Mouse (Mus musculus): Measurements from ENCODE around the gene Cebpg.
A peak's percentile ranks its signal among the peaks of the same experiment; 100 is the strongest.

Cebpg gene

DNA sequence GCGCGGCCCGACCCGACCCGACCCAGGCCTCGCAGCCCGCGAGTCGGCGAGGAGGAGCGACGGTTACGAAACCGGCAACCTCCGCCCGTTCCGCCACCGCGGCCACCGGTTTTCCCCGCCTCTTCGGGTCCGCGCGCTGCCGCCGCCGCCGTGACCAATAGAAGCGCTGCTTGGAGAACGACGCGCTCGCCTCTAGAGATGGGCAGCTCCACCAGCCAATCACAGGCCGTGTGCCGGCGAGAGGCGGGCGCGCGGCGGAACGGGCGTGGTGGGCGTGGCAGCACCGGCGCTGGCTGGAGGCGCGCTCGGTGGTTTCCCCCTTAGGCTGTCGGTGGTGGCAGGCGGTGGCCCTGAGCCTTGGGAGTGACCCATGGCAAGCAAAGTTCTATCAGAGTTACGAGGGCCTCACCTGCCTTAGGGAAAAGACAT, at the start of gene Cebpg:
Gene Cebpg (minus strand): TSS at position 138 of the 429 bp plus-strand sequence.
- peak; percentile 96 for DNase-seq (ENCODE audit: inconsistent ontology term)

DNA sequence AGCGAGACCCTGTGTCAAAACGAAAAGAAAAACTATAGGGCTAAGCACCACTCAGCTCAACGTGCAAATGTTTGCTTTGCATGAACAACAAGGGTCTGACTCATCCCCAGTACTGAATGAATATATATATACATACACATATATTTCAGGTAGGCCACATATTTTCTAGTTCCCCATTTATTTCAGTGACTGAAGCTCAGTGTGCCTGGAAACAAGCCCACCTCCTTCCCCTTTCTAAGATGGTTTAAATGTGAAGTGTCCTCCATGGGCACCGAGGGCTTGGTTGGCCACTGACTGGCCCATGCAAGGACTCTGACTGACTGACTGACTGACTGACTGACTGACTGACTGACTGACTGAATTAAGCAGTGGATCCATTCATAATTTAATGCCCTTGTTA, 43.2 kb upstream of the Cebpg start:
- DNase-seq (ENCODE audit: inconsistent ontology term): no peak

DNA sequence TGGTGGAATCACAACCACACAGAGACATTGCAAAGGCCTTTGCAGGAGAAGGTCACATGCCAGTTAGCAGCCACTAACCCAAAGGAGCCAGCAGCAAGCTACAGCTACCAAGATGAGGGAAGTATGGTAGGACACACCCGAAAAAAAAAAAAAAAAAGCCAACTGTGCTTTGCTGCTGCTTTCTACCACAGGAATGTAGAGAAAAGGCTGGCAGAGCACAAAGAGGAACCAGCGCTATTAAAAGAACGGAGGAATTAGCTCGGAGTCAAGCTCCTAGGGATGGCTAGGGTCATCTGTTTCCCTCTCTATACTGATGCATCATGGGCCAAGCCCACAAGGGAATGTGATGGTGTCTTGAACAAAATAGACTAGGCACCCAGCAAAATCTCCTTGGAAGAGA, 42.4 kb upstream of the Cebpg start:
- DNase-seq (ENCODE audit: inconsistent ontology term): no peak

DNA sequence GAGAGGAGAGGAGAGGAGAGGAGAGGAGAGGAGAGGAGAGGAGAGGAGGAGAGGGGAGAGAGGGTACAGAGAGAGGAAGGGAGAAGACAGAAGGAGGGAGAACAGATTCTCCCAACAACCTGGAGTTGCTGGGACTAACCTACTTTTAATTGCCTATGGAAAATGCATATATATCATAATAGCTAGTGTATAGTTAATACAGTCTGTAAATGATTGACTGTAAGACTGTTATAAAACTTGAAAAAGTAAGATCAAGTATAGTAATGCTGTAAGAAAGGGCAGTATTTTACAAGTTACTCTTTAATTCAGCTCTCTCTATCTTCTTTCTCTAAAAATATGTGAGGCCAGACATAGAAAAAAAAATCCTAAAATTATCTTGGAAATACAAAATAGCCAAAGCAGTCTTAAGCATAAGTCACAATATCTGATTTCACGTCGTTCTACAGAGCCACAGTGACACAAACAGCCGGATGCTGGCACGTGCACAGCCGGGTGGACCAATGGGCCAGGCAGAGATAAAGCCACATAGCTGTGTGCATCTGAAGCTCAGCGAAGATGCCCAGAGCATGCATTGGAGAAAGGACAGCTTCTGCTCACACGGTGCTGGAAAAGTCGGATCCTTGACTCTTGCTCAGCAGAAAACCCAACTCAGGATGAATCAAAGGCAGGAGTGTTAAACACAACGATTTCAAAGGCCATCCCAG, 38.8 kb upstream of the Cebpg start:
- DNase-seq (ENCODE audit: inconsistent ontology term): no peak

DNA sequence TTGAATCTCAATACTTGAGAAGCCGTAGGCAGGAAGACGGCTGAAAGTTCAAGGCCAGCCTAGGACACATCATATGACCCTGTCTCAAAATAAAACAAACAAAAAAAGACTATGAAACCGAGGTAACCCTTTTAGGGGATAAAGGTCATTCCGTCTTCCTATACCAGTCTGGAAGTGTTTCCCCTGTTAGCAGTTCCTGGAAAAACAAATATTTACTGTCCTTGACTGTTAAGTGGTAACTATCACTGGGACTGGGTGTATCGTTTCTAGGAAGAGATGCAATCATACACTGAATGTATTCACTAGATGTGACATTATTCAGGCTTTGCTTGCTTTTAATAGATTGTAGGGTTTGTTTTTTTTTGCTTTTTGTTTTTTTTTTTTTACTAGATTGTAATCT, 34.2 kb upstream of the Cebpg start:
- DNase-seq (ENCODE audit: inconsistent ontology term): no peak

DNA sequence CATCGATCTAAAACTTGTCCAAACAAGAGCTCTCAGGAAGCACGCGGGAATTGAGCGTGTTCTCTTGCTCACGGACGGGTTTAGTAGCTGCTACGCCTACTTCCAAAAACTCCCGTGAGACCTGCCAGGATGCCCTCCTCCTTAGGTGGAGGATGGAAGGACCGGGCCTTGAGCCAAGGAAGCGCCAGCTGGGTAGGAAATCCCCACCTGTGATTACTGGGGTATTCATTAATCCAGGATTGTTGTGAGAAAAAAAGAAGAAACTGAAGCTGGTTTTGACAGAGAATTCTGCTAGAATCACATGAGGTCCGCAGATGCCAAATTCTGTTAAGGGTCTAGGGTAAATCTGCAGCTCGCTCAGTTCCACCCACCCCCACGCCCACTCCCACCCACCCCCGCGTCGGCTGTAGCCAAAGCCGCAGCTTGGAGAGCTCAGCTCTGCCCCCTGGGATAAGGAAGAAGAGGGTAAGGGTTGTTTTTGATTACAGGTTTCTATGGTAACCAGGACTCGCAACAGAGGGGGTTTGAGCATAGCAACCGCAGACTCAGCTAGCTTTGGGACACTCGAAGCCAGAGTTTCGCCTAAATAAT, 30.0 kb upstream of the Cebpg start:
- DNase-seq (ENCODE audit: inconsistent ontology term): peak; percentile 52

DNA sequence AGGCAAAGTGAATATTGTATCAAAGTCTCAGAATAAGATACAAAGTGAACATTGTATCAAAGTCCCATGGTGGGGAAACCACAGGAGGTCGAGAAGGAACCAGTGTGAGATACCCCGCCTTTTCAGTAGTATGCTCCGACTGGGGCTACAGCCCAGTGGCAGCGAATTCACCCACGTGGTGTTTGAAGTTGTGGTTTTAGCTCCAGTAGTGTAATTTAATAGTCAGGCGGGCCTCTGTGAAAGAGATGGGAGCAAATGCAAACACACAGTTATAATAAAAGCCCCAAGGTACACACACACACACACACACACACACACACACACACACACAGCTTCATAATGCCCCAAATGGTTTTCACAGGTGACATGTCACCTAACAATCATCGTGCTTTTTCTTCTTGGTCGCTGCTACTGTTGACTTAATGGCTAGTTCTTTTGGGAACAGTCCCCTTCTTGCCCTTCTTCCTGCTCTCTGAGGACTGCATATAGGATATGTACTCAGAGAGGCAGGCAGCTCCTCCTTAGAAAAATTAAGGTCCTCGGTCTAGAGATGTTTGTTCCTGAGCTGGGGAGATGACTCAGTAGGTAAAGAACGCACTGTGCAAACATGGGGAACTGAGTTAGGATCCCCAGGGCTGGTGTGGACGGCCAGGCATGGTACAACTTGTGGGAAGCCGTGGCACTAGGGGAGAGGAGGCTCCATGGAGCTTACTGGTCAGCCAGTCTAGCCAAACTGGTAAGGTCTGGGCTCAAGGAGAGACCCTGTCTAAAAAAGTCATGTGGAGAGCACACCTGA, 28.4 kb upstream of the Cebpg start:
- no peak for DNase-seq (ENCODE audit: inconsistent ontology term)

DNA sequence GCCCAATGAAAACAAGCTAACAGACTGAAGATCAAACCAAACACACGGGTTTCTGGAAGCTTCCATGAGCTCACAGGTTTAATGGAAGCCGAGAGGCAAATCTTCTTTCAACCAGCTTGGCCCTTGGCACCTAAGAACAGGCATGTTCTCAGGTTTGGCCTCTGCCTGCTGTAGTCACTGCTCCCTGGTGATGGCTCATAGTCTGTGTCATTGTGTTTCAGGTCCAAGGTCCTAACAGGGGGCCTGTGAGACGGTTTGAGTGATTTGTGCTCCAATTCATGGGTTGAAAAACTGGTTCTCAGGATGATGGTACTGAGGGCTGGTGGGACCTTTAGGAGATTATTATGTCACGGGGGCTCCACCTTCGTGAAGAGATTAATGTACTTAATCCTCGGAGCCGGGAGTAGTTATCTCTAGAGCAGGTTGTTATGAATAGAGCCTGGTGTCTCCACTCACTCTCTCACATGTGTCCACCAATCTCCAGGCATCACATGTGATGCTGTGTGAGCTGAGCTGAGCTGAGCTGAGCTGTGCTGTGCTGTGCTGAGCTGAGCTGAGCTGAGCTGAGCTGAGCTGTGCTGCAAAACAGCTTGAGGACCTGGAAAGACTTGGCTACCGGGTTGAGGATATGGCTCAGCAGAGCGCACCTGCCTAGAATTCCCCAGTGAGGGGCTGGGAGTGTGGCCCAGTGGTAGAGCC, 25.2 kb upstream of the Cebpg start:
- no peak for DNase-seq (ENCODE audit: inconsistent ontology term)

DNA sequence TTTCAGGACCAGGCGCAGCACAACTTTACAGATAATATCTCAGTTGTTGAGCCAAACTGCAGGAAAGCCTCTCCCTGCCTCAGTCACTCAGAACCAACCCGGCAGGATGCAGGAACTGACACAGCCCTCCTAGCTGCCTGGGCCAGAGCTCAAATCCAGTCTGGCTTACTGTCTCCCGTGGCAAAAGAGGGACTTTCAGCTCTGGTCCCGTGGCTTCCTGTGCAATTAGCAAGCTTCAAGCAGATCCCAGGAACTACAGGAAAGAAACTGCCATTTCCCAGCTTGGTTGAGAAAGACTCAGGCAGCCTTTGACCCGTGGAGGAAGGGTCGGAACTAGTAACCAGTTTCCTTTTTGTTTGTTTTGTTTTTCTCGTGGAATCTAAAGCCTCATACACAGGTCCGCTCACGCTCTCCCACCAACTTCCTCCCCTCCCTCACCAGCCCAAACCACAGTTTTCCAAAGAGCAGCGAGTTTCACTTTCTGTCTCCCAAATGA, 24.5 kb upstream of the Cebpg start:
- DNase-seq (ENCODE audit: inconsistent ontology term): peak; percentile 48

DNA sequence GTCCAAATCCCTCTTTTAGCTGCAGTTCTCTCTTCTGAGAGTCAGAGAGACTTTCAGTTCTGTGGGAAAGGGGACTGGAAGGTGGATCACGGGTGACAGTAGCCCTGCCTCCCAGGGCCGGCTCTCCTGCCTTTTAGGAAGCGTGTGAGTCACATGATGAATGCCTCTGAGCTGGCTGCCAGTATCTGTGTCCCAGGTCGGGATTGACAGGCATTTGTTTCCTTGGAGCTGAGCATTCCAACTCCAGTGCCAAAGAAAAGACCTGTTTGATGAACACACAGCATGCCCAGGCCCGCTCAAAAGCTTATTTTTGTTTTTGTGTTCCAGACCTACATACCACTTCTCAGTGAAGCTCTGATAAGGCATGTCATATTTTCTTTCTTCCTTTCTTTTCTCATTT, 20.3 kb upstream of the Cebpg start:
- DNase-seq (ENCODE audit: inconsistent ontology term): peak; percentile 68

DNA sequence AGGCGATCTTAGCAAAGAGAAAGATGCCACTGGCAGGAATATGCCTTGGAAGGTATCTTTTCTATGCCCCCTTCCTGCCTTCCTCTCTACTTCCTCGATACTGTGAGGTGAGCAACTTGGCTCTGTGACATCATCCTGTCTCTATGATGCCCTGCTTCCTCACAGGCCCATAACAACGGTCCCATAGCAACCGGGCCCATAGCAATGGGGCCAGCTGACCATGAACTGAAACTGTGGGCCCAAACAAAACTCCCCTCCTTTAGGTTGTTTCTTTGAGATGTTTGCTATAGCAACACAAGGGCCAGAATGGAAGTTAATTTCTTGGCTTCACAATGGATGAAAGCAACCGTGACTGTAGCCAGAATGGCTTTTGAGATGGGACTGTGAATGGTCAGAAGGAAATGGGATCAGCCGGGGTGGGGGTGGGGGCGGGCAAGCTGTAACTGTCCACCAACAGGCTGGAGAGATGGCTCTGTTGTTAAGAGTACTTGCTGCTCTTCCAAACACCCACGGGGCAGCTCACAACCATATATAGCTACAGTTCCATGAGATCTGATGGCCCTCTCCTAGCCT, 10.4 kb upstream of the Cebpg start:
- no peak for DNase-seq (ENCODE audit: inconsistent ontology term)

DNA sequence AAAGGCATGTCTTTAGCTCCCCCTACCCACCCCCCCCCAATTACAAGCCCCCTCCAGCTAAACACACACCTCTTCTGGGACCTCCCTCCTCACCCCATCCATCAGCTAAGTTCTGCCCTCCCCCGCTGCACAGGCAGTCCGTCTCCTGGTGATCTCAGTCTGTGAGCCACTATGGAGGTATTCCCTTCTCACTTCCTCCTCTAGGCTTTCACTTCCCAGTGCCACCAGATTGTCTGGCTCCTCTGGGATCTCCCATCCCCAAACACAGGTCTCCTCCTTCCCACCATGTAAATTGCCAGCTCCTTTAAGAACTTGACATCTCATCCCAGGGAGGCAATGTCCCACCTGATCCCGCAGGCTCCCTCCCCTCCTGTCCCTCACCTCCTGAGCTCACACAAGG, 9.6 kb upstream of the Cebpg start:
- DNase-seq (ENCODE audit: inconsistent ontology term): no peak

DNA sequence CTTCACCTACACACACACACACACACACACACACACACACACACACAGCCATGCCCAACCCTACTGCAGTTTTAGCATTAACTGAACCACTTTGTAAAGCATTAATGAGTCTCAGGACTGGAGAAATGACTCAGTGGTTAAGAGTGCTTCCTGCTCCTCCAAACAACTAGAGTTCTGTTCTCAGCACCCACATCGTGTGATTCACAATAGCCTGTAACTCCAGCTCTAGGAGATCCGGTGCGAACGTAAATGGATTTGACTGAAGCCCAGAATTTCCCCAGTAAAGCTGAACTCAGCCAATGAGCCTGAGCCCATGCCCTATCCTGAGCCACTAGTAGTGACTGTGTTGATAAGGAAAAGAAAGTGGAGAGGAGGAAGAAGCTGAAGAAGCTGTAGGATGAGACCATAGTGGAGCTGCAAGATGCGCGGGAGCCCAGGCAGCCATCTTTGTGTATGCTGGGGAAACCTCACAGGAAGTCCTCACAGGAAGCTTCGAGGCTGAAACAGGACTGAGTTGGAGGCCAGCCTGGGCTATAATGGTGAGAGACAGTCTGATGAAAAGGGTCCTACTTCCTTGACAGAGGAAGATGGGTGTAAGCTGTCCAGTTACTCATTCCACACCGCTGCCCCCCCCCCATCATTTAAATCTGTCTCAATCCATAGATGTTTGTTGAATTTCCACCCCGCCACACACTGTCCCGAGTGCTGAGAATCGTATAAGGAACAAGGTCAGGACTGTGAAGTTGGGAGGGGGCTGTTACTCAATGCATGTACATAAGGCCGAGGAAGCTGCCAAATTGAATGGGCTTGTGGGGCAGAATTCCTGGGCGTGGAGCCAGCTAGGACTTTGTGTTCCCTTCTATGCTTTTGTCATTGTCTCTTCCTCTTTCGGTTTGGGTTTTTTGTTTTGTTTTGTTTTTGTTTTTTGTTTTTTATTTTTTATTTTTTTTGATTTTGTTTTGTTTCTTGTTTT, 8.2 kb upstream of the Cebpg start:
- DNase-seq (ENCODE audit: inconsistent ontology term): peak; percentile 76

DNA sequence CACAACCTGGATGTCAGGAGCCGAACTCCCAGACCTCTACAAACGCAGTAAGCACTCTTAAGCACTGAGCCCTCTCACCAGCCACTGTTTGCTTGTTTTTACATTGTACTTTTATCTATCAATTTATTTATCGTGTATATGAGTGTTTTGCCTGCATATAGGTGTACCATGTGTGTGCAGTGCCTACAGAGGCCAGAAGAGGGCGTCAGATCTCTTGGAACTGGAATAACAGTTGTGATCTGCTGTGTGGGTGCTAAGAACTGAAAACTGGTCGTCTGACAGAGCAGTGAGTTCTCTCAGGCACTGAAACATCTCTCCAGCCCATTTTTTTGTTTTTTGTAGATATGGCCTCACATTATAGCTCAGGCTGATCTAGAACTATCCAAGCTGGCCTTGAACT, 3.1 kb upstream of the Cebpg start:
- DNase-seq (ENCODE audit: inconsistent ontology term): no peak

DNA sequence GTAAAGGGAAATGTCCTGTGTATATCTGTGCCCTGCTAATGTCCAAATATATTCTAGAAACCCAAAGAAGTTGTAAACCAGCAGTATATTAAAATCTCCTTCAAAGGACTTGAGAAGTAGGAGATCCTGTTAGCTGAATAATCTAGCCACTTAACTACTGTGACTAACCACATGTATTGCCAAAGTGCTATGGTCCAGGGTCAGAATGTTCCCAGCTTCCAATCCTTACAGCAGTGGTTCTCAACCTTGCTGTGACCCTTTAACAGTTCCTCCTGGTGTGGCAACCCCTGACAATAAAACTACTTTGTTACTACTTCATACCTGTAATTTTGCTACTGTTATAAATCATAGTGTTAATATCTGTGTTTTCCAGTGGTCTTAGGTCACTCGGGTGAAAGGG, 2.0 kb upstream of the Cebpg start:
- DNase-seq (ENCODE audit: inconsistent ontology term): no peak

DNA sequence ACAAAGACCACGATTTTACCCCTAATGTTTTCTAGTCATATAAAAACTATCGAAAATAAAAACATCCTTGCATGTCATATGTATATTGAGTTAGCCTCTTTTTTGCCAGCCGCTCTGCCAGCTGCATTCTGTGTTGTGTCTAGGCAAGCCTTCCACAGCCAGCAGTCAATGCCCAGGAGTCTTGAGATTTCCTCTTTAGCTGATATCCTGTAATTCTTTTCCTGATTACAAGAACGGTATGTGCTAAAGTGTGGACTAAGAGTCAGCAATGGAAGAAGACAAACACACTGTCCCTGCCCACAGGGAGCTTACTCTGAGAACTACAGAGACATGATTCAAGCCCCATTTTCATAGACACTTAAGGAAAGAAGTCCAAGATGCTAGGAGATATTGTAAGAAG, 1.2 kb upstream of the Cebpg start:
- no peak for DNase-seq (ENCODE audit: inconsistent ontology term)

DNA sequence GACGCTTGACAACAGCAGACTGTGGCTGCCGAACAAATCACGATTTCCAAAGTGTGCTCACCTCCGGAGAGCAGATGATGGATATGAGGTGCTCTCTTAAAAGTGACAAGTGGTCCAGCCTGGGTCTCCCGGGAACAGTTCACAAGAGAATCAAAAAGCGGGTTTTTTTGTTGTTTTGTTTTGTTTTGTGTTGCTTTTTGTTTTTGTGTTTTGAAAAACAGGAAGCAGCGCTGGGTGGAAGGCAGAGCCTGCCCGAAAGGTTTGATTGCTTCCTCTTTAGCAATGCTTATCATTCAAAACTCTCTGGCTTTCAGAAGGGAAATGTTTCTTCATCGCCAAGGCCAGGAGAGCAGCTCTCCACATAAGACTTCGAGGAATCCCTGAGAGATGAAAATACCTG, 626 bp upstream of the Cebpg start:
- no peak for DNase-seq (ENCODE audit: inconsistent ontology term)

DNA sequence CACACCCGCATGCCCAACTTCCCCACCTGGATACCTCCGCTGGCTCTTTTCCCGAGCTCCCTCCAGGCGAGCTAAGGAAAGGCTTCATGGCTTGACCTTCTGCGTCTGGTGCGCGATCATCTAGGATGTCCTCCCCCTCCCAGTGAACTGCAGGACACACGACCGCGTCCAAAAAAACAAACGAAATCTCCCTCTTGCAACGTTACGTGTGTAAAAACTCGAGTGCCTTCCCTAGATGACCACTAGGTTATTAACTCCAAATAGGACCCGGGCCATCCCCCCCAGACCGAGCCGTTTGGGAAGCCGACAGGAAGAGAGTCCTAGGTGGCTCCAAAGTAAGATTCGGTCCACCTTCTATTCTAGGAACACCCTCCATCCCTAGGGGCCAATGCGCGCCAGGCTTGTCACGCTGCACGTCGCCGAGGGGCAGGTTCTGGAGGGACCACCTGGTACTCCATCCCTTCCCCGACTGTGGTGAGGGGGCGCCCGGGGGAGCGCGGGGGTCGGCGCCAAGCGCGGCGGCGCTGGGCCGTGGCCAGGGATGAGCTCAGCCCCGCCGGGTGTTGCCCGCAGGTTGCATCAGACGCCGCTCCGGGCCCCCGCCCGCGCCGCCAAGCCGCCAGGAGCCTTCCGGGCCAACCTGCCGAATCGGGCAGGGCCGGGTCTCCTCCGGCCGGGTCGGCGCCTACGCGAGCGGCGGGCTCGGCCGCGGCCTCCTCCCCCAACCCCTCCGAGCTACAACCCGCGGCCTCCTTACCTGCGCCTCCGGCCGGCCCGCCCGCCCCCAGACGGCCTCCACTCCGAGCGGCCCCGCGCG, 546 bp downstream of the Cebpg start:
- DNase-seq (ENCODE audit: inconsistent ontology term): peak; percentile 73

DNA sequence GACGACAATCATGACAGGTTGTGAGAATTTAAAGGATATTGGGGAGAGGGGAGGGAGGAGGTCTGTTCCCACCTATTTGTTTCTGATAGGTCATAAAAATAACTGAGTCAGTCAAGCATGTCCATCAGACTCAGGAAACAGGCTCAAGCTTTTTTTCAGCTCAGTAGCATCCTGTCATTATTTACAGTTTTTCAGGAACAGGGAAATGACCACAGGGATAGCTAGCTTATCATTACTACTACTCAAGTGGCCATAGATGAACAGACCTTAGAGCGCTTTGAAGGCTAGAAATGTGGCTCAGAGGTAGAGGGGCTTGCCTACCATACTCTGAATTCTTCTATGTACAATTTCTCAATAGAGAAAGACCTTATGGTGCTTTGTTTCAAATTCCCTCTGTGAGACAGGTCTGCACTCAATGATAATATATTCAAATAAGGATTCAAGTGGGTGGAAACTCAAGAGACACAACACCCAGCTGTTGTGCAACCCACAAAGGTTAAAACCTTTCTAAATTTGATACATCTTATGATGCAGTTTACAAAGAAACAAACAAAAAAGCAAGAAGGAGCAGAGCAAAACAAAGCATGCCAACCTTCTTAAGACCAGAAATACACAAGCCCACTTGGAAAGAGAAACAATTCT, 1.3 kb downstream of the Cebpg start:
- DNase-seq (ENCODE audit: inconsistent ontology term): no peak
